Mouse (Mus musculus) adrenal gland, postnatal 36 days (tissue): ENCODE measurements around the gene Acvr1b. TPM values are rescaled to one million over a fixed set of nuclear protein-coding genes. Genes with fewer than 3 reads are reported as not detected.

ENCODE experiments used
- DNase-seq, 2 experiments: peaks; one replicate each; pipeline ENCODE4 v3.0.0; 2021; ENCODE audit warnings: mixed read lengths in 1 of 2
- microRNA-seq: library from miRNA; unstranded; fragments of <30 nt; microRNA quantifications from one replicate; pipeline ENCODE4 v1.2.0, GENCODE M21; 2021
- total RNA-seq, 2 experiments: library from RNA; stranded (reverse); gene quantifications; 2 replicates each; pipeline ENCODE4 v1.2.3; 2021

Acvr1b gene
- total RNA-seq, 2 experiments from 2014 or later: 8.5 to 9.3 TPM

DNA sequence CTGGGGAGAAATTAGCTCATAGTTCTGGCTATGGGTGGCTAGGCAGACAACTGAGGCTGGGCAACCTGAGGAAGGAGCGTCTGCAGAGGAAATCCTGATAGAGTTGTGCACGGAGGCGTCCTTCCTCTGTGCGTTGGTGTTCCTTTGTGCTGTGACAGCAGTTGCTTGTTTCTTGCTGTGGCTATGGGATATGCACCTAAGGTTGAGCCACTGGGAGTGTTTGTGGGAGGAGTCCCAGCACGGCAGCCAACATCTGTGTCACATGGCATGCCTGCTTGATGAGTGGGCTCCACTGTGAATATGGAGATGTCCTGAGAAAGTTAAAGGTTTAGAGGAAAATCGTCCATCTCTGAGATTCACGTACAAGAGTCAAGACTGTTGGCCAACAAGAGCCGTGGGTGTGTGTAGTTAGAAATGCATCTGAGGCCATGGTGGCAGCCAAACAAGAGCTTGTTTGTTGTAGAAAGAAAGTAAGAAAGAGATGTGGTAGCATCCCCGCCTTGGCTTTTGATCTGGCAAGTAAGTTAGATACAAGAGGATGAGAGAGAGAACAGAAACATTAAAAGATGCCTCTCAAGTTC lies 76.4 kb downstream of the Acvr1b start:
- DNase-seq: no peak

GRCm38 (mm10) chr15:101251930-101252329 lies 78.1 kb downstream of the Acvr1b start:
- DNase-seq: no peak

DNA sequence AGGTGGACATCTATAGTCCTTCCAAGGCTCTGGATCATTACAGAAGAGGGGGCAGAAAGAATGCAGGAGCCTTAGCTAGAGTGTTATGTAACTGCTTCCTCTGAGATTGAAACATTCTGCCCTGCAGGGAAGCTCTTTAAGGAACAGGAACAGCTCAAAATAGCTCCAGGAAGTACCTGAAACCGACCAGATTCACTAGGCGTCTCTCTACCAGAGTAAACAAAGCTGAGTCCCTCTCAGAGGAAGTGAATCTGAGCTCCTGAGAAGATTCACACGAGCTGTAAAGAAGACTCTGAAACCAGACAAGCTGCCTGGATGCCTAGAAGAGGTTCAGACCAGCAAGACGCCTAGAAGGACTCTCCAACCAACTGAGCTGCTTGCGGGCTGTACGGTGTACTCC lies 78.7 kb downstream of the Acvr1b start:
- DNase-seq: no peak

DNA sequence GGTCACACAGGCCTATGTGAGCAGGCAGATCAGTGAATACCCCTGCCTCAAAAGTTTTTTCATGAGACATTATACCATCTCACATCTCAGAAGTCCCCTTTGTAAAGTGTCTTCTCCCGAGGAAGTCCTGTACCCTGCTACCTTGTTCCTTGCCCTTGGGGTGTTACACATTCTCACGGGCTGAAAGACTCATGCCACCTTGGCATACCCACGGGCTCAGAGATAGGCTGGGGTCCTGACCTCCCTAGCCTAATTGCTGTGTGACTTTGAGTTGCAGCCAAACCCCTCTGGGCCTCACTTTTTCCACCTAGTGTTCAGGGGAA lies 79.7 kb downstream of the Acvr1b start:
- DNase-seq: no peak

- peak; percentile 90 to 93 for DNase-seq
Observed at GRCm38 (mm10) chr15:101253886-101254795, 80.3 kb downstream of the Acvr1b start, which contains the start of gene Nr4a1. Nr4a1 (plus strand) TSS chr15:101254269.

DNA sequence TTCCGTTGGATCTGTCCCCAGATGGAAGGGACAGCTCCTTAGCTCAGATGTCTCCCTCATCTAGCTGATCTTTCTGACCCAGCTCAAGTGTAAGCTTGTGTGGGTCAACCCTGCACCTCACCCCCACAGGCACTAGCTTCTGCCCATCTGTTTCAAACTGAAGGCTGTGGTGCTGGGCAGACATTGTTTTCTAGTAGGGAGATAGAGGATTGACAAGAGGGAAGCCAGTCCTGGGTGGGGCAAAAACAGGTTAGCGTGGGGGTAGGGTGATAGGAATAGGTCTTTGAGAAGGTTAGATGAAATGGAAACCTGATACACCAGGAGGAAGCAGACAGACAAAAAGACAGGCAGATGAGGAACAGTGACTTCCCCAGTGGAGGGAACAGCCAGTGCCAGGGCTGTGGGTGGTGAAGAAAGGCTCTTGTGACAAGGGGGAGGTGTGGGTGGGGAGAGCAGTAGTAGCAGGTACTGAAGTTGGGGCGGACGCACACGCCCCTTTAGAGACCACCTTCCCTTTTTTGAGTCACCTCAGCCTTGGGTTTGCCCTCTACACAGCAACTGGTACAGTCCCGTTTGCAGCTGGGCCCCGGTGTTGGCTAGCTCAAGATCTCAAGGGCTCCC lies 82.1 kb downstream of the Acvr1b start:
- DNase-seq: no peak

DNA sequence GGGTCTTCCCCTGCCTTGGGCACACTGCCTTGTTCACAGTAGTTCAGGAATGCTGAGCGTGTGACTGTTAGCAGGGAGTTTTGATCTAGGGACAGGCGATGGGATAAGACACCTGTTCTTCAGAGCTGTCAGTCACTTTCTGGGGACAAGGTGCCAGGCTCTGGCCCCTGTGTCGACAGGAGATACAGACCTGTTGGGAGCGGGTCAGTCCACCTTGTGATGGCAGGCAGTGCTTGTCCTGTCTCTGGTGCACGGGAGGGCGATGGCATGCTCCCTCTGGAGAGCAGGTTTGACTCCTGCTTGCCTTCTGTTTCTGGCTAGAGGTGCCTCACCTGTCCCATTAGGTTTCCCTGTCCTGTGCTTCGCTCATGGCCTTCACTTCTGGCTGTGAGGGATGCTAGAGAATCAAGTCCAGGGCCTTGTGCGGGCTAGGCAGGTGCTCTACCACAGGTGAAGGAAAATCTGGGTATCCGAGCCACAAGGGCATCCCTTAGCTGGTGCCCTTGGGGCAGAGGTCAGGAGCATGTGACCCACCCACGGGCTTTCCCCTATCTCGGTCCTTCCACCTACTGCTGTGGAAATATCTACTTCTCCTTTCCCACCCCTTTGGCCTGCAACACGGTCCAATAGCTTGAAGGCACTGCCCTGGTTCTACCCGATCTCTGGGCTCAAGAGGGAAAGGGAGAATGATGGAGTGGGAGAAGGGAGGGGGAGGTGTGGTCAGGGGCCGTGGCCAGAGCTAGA lies 82.8 kb downstream of the Acvr1b start:
- DNase-seq: no peak

DNA sequence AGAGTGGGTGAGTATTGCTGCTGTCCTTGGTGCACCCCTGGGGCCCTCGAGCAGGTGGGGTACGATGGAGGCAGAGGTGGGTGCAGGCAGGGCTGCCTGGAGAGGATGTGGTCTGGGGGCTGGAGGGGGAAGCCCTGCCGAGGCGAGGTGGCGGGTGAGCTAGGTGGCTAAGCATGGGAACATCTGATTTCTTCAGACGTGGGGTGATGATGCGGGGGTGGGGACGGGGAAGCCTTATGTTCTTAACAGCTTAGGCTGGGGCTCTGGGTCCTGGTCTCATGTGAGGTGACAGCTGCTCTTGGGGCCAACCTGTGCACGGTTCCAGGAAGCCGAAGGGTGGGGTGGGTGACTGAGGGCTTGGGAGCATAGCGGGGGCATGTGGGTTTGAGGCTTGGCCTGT lies 84.6 kb downstream of the Acvr1b start:
- no peak for DNase-seq

- no peak for DNase-seq
Observed at GRCm38 (mm10) chr15:101259922-101260321, 86.1 kb downstream of the Acvr1b start.

GRCm38 (mm10) chr15:101260387-101260786 lies 86.5 kb downstream of the Acvr1b start:
- peak; percentile 52 to 75 for DNase-seq

- DNase-seq: no peak
Observed at GRCm38 (mm10) chr15:101260874-101261622, 87.2 kb downstream of the Acvr1b start.

GRCm38 (mm10) chr15:101262502-101262901 lies 88.6 kb downstream of the Acvr1b start:
- DNase-seq: no peak

Small RNAs within 50 kb of the gene (microRNA-seq; reads per million reads assigned to microRNA genes)
- 0.75 reads per million for gene Mir6962

Other genes with a start within 250 kb of the Acvr1b start
- under 1 TPM in 1 of 2 experiments, not detected in 1; 0.26 TPM for gene Gm47841, start 126.7 kb upstream of the Acvr1b start, total RNA-seq
- gene Fignl2, start 95.5 kb upstream of the Acvr1b start, total RNA-seq: 1 to 10 TPM; 9.4 to 9.9 TPM
- gene Ankrd33, start 58.3 kb upstream of the Acvr1b start, total RNA-seq: under 1 TPM; 0.56 to 0.99 TPM
- 10 to 100 TPM; 13.4 to 17.5 TPM for gene Acvrl1, start 45.5 kb upstream of the Acvr1b start, total RNA-seq
- gene Grasp, start 50.1 kb downstream of the Acvr1b start, total RNA-seq: 10 to 100 TPM; 18.7 to 60.1 TPM
- gene Nr4a1, start 80.2 kb downstream of the Acvr1b start, total RNA-seq: 1,000 to 10,000 TPM in 1 of 2 experiments, 100 to 1,000 TPM in 1; 924 to 1,160 TPM
- gene Atg101, start 110.2 kb downstream of the Acvr1b start, total RNA-seq: 10 to 100 TPM; 53.6 to 90.1 TPM
- gene 6030408B16Rik, start 119.1 kb downstream of the Acvr1b start, total RNA-seq: under 1 TPM; 0.36 to 0.40 TPM
- gene Krt80, start 196.1 kb downstream of the Acvr1b start, total RNA-seq: 1 to 10 TPM; 1.4 to 2.0 TPM
- 1 to 10 TPM in 1 of 2 experiments, under 1 TPM in 1; 0.89 to 1.8 TPM for gene Krt7, start 237.0 kb downstream of the Acvr1b start, total RNA-seq